Mouse (Mus musculus) stomach, embryonic 15.5 days (tissue): ENCODE results near the gene Ppil4. TPM values are rescaled to one million over a fixed set of nuclear protein-coding genes. Genes with fewer than 3 reads are reported as not detected.

ENCODE experiments used
- ATAC-seq: fragments of 200-750 bp; cut with Nextera tagmentation; 2 replicates; pipeline ENCODE4 v1.8.0; 2017; ENCODE audit warnings: low read depth, moderate number of reproducible peaks, moderate TSS enrichment; ENCODE audit not compliant: insufficient read depth, low FRiP score
- H3K27ac ChIP-seq: fragments of 300-500 bp; sonication (generic); 2 replicates; pipeline ENCODE4 v1.5.1; 2015; ENCODE audit warnings: mild to moderate bottlenecking, inconsistent platforms
- H3K27me3 ChIP-seq: fragments of 300-500 bp; sonication (generic); replicated peaks from 2 replicates; pipeline ENCODE4 v1.6.1; 2015; ENCODE audit warnings: inconsistent platforms
- H3K36me3 ChIP-seq: fragments of 300-500 bp; sonication (generic); 2 replicates; pipeline ENCODE4 v1.6.1; 2015; ENCODE audit warnings: inconsistent platforms
- H3K4me1 ChIP-seq: fragments of 300-500 bp; sonication (generic); 2 replicates; pipeline ENCODE4 v1.6.1; 2015; ENCODE audit warnings: inconsistent platforms
- H3K4me2 ChIP-seq: fragments of 300-500 bp; sonication (generic); 2 replicates; pipeline ENCODE4 v1.6.1; 2015; ENCODE audit warnings: mild to moderate bottlenecking, inconsistent platforms
- H3K4me3 ChIP-seq: fragments of 300-500 bp; sonication (generic); replicated peaks from 2 replicates; pipeline ENCODE4 v1.5.1; 2015; ENCODE audit warnings: inconsistent platforms
- H3K9ac ChIP-seq: fragments of 300-500 bp; sonication (generic); 2 replicates; pipeline ENCODE4 v1.6.1; 2015; ENCODE audit warnings: inconsistent platforms
- H3K9me3 ChIP-seq: fragments of 300-500 bp; sonication (generic); 2 replicates; pipeline ENCODE4 v1.6.1; 2016; ENCODE audit warnings: inconsistent platforms
- WGBS: fragments of 180-500 bp; shearing (Covaris S2); methylation state at CpG from one replicate; pipeline ENCODE4 v1.1.7; 2015; 5-methylcytosine and 5-hydroxymethylcytosine counted together
- polyA plus RNA-seq: library from polyadenylated mRNA; unstranded; fragments of >200 nt; fragmentation: Nextera tagmentation; extraction: Ambion mirVana; gene quantifications from 2 replicates; pipeline ENCODE4 v1.2.1, GENCODE M21; 2015

Gene Ppil4
- polyA plus RNA-seq, 1 experiment from 2014 or later, result 37.9 TPM

DNA sequence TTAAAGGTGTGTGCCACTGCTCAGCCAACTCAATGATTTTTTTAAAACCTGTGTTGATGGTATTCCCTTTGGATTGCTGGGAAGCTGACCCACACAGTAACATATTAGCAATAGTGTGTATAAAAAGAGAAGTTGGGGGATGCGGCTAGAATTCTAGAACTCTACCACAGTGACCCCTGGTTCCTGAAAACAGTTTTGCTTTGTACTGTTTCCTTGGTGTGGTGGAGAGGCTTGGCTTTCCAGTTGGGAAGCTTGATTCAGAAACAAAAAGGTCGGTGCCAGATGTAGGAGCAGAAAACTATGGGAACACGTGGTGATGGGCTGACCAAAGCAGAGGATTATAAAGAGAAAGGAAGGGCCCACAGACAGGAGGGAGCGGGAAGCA is 32.6 kb downstream of the Ppil4 start:
- Histone ChIP-seq H3K4me3 (no peak overlapping the region), H3K27me3 (no peaks in the 10 kb centered on the region), H3K9ac (no peak overlapping the region), H3K9me3 (no peaks in the 10 kb centered on the region), H3K4me2 (no peak overlapping the region), H3K36me3 (peaks cover 14% of the 10 kb centered on the region), H3K27ac (no peak overlapping the region), H3K4me1 (no peaks in the 10 kb centered on the region)
- ATAC-seq, result no peak
- WGBS, result 88% methylated on average over 4 of the region's 4 CpGs

DNA sequence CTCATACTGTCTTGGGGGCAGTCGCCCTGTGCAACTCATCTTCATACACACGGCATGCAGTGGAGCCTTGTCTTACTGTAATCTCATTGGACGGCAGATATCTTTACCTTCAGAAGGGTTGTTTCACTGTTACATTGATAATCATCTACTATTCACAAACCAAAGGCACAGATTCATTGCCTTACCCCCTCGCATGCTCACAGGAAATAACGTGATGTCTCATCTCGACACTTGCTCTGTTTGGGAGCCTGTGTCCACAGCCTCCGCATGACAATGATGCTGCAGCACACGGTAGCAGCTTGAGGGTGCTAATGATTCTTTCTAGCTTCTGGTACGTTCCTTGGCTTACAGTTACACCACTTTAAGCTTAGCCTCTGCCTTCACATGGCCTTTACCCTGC is 33.4 kb downstream of the Ppil4 start:
- Histone ChIP-seq H3K36me3 (peaks cover 11% of the 10 kb centered on the region; the same call in 1 of the 2 replicates), H3K4me1 (no peaks in the 10 kb centered on the region), H3K27me3 (no peaks in the 10 kb centered on the region), H3K9me3 (no peaks in the 10 kb centered on the region), H3K4me2 (no peak overlapping the region), H3K4me3 (no peak overlapping the region), H3K27ac (no peak overlapping the region), H3K9ac (no peak overlapping the region)
- WGBS, result 91% methylated on average over 9 of the region's 9 CpGs
- ATAC-seq, result no peak

DNA sequence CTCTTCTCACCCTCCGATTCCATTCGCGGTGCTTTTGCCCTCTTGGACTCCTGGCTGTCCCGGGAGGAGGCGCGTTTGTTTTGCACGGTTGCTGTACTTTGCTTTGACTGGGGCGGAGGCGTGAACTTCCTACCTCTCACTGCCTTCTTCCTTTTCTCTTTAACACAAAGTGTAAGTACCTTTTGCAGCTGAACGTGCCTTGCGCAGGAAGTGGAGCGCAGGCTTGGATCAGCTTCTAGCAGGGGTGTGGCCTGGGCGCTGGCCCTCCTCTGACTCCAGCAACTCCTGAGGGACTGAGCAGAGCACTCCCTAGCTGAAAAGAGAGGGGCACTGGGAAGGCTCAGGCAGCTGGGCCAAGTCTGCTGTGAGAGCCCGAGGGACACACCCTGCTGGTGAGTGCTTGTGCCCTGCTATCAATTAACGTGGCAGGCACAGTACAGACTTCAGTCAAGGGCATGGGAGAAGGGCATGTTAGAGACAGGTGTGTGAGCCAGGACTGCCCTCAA is 39.5 kb downstream of the Ppil4 start, which contains the start of gene Zc3h12d:
Gene Zc3h12d, plus strand, starts transcription at position 300 of the 506 bp plus-strand sequence.
- Histone ChIP-seq H3K9me3 (no peaks in the 10 kb centered on the region), H3K36me3 (no peaks in the 10 kb centered on the region), H3K9ac (no peak within 1 kb of the TSS), H3K27ac (peak within 1 kb of the TSS; percentile 52), H3K4me1 (0 out of 2 replicates have a peak, but pooled peaks cover 5% of the 10 kb centered on the region), H3K27me3 (no peaks in the 10 kb centered on the region), H3K4me2 (peak within 1 kb of the TSS; percentile 57), H3K4me3 (peak within 1 kb of the TSS; percentile 29)
- peak; percentile 90 for ATAC-seq
- 2% methylated on average over 15 of the region's 15 CpGs for WGBS

DNA sequence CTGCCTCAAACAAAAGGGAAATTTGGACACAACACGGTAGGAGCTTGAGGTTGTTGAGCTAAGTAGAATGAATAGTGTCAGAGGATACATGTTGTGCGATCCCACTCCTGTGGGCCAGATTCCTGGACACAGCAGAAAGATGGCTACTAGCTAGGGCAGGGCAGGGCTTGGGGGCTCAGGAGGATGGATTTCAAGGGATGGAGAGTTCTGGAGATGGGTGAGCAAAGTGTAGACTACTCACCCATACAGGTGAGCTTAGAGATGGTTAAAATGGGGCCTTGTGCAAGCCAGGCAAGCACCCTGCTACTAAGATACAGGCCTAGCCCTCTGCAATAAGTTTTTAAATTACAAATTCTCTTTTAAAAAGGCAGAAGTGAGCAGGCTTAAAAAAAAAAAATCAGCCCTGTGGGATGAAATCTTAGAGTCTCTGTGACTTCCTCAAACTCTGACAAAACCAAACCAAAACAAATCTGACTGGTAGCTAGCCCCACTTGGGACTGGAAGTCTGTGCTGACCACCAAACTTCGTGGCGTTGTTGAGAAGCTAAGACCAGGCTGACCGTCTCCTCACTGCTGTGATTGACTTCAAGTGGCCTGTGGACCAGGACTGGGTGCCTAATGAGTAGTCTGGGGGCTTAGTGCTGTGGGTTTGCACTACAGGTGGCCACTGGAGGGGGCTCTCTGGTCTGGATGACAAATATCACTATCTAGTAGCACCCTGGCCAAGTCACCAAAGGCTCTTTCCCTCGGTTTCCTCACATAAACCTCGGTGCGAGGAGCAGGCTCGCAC is 40.9 kb downstream of the Ppil4 start:
- H3K36me3 ChIP-seq, result no peaks in the 10 kb centered on the region
- H3K4me2 ChIP-seq, result no peak overlapping the region
- 0 out of 2 replicates have a peak, but pooled peaks cover 5% of the 10 kb centered on the region for H3K4me1 ChIP-seq
- no peak overlapping the region for H3K9ac ChIP-seq
- 78% methylated on average over 9 of the region's 9 CpGs for WGBS
- H3K9me3 ChIP-seq, result no peaks in the 10 kb centered on the region
- no peak overlapping the region for H3K4me3 ChIP-seq
- no peak overlapping the region for H3K27ac ChIP-seq
- no peak for ATAC-seq
- H3K27me3 ChIP-seq, result no peaks in the 10 kb centered on the region

DNA sequence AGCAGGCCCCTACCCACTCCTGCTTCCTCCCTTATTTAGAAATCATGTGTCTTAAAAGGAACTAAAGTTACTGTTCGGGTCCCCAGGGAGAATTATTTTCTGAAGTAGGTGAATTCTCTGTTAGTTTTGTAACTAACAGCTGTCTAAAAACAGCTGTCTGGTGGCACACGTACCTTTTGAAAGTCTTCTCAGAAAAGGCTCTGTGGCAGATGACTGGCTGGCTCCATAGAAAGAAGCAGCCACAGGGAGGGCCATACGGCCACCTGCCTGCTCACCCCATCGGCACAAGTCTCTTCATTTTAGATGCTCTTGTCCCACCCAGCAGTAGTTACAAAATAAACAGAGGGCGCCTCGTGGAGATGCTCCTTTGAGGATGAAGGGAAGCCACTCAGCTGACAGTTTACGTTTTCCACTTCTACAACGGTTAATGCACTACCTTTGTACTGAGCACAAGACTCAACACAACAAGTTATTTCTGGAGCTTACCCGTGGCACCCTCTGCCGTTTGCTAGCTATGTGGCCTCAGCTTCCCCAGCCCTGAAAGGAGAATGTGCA is 42.1 kb downstream of the Ppil4 start:
- Histone ChIP-seq H3K4me2 (no peak overlapping the region), H3K9ac (no peak overlapping the region), H3K4me3 (no peak overlapping the region), H3K4me1 (0 out of 2 replicates have a peak, but pooled peaks cover 5% of the 10 kb centered on the region), H3K36me3 (no peaks in the 10 kb centered on the region), H3K9me3 (no peaks in the 10 kb centered on the region), H3K27me3 (no peaks in the 10 kb centered on the region), H3K27ac (no peak overlapping the region)
- no peak for ATAC-seq
- WGBS, result 58% methylated on average over 10 of the region's 10 CpGs

DNA sequence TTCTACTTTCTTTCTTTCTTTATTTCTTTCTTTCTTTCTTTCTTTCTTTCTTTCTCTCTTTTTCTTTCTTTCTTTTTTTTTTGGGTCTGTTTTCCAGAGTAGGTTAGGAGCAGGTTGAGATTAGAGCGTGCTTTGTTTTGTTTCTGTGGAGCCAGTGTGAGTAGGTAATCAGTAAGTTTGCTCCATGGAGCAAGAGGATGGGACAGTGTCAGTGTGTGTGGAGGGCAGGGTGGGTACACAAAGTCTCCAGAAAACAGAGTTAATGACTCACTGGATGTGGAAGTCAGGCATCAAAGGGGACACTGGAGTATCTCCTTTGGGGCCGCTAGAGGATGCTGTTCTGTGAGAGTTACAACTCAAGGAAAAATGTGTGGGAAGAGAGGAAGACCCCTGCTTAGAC is 44.2 kb downstream of the Ppil4 start:
- Histone ChIP-seq H3K9ac (no peak overlapping the region), H3K4me3 (no peak overlapping the region), H3K4me2 (no peak overlapping the region), H3K9me3 (no peaks in the 10 kb centered on the region), H3K27ac (no peak overlapping the region), H3K4me1 (0 out of 2 replicates have a peak, but pooled peaks cover 5% of the 10 kb centered on the region), H3K36me3 (no peaks in the 10 kb centered on the region), H3K27me3 (no peaks in the 10 kb centered on the region)
- no peak for ATAC-seq
- WGBS, result 58% methylated on average over 2 of the region's 2 CpGs

DNA sequence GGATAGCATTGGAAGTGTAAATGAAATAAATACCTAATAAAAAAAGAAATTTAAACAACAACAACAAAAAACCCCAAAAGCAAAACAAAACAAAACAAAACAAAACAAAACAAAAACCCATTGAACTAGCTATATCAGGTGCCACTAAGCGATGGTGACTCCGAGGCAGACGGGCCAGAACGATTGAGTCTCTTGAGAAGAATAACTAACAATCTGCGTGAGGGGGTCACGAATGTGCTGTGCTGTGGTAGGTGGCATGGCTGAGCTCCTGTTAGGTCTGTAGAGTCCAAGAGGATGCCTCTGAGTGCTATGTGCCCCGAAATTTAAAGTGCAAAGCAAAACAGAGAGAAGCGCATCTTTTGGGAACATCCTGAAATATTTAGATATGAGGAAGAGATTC is 44.8 kb downstream of the Ppil4 start:
- Histone ChIP-seq H3K4me1 (0 out of 2 replicates have a peak, but pooled peaks cover 2% of the 10 kb centered on the region), H3K9ac (no peak overlapping the region), H3K4me2 (no peak overlapping the region), H3K4me3 (no peak overlapping the region), H3K27me3 (no peaks in the 10 kb centered on the region), H3K9me3 (no peaks in the 10 kb centered on the region), H3K36me3 (no peaks in the 10 kb centered on the region), H3K27ac (no peak overlapping the region)
- no peak for ATAC-seq
- WGBS, result 92% methylated on average over 8 of the region's 8 CpGs

DNA sequence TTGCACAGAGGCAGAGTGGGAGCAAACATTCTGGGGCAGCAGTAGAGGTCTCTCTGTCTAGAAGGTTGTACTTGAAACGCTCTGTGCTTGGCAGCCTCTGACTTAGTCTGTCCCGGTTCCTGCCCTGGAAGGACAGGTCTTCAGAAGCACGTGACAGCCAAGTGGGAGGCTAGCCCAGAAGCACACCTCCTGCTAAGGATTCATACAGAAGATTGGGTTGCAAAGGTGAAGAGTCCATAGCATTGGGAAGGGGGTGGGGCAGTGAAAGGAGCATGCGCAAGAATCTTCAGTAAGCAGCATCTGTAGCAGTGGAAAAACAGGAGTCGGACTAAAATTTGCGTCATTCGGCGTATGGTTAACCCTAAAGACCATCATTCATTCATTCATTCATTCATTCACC is 45.3 kb downstream of the Ppil4 start:
- Histone ChIP-seq H3K4me3 (no peak overlapping the region), H3K27ac (no peak overlapping the region), H3K4me1 (no peaks in the 10 kb centered on the region), H3K9me3 (no peaks in the 10 kb centered on the region), H3K36me3 (no peaks in the 10 kb centered on the region), H3K27me3 (no peaks in the 10 kb centered on the region; the same call in 1 of the 2 replicates), H3K4me2 (no peak overlapping the region), H3K9ac (no peak overlapping the region)
- ATAC-seq, result no peak
- WGBS, result 83% methylated on average over 8 of the region's 8 CpGs

DNA sequence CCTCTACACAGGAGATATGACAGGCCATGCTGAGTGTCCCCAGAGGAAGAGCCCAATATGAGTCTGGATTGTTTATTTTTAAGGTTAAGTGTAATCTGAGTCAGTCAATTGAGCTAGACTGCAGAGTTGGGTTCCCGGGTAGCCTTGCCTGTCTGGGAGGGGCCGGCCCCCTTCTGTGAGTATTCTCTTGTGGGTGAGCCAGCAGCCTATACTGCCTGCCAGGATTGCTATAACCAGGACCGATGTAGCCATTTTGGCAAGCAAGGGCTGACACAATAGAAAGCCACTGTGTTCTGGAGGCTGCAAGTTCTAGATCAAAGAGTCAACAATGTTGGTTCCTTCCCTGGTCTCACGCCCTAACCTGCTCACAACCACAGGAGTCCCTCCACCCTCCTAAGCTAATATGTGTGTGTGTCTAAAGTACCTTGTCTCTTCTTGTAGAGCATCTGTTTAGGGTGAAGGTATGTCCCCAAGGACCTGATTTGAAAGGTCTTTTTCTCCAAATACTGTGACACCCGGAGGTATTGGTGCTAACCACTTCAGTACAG is 46.3 kb downstream of the Ppil4 start:
- Histone ChIP-seq H3K4me3 (no peak overlapping the region), H3K4me2 (no peak overlapping the region), H3K36me3 (no peaks in the 10 kb centered on the region), H3K4me1 (no peaks in the 10 kb centered on the region), H3K27ac (no peak overlapping the region), H3K9me3 (no peaks in the 10 kb centered on the region), H3K27me3 (no peaks in the 10 kb centered on the region; the same call in 1 of the 2 replicates), H3K9ac (no peak overlapping the region)
- 77% methylated on average over 5 of the region's 5 CpGs for WGBS
- ATAC-seq, result no peak

DNA sequence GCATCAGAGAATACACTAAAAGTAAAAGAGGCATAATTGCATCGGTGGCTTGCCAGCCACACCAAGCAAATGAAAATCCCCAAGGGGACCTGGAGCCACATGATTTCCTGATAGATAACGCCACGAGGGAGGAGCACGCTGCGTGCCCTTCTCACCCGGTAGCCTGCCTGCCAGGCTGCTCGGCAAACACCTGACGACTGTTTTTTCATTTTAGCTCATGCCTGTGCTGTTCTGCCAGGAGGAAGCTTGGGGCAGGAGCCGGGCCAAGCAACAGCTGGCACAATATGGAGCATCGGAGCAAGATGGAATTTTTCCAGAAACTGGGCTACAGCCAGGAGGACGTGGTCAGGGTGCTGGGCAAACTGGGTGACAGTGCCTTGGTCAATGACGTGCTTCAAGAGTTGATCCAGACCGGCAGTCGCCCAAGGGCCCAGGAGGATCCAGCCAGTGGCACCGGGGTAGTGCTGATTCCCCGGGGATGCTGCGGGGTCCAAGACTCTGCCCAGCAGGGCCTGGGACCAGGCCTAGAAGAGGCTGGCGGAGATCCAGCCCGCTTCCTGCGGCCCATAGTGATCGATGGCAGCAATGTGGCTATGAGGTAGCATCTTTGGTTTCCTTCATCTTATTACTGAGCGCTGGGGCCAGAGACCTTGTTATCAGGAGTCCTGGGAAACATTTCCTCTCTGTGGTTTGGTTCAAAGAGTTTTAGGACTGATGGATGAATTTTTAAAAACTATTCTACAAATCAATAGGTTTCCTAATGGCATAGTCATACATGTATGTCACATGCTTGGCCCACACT is 47.1 kb downstream of the Ppil4 start:
- H3K4me1 ChIP-seq, result no peaks in the 10 kb centered on the region
- no peak overlapping the region for H3K4me3 ChIP-seq
- H3K9ac ChIP-seq, result no peak overlapping the region
- no peak overlapping the region for H3K4me2 ChIP-seq
- WGBS, result 76% methylated on average over 22 of the region's 22 CpGs
- no peak overlapping the region for H3K27ac ChIP-seq
- no peaks in the 10 kb centered on the region for H3K9me3 ChIP-seq
- H3K36me3 ChIP-seq, result no peaks in the 10 kb centered on the region
- no peaks in the 10 kb centered on the region; the same call in 1 of the 2 replicates for H3K27me3 ChIP-seq
- no peak for ATAC-seq

DNA sequence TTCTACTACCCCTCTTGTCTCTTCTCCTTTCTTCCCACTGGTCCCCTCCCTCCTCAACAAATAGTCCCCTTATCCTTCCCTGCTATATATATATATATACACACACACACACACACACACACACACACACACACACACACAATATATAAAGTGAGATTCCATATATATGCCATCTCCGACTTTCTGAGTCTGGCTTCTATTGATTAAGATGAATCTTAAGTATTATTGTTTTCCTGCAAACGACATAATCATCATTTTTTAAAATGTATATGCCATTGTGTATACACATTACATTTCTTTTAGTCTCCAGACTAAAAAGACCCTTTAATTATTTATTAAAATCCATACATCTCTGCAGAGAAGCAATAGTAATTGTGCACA is 47.7 kb downstream of the Ppil4 start:
- Histone ChIP-seq H3K27ac (no peak overlapping the region), H3K36me3 (no peaks in the 10 kb centered on the region), H3K27me3 (no peaks in the 10 kb centered on the region; the same call in 1 of the 2 replicates), H3K4me2 (no peak overlapping the region), H3K9ac (no peak overlapping the region), H3K9me3 (no peaks in the 10 kb centered on the region), H3K4me3 (no peak overlapping the region), H3K4me1 (no peaks in the 10 kb centered on the region)
- ATAC-seq, result no peak
- 80% methylated on average over 2 of the region's 2 CpGs for WGBS
